Mouse (Mus musculus): ENCODE data around the gene Atp6v1g2.

The Atp6v1g2 gene

GRCm38 (mm10) chr17:35237504-35237903 is 4.0 kb downstream of the Atp6v1g2 start:
- DNase-seq (ENCODE audit: low spot score): no peak

DNA sequence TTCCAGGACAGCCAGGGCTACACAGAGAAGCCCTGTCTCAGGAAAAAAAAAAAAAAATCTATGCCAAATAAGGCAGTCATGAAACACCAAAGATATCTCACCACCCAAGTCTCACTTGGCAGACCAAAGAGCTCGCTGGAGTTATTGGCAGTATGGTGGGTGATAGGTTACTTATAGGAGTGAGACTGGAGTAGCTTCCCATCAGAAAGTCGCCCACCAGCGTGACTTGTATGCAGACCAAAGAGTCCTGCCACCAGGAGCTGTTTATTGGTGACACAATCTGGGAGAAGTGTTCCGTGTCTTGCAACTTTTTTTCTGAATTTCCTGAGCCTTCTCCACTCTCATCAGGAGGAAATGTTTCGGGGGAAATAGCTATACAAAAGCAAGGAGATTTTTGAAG is 6.2 kb downstream of the Atp6v1g2 start:
- DNase-seq (ENCODE audit: low spot score): no peak

DNA sequence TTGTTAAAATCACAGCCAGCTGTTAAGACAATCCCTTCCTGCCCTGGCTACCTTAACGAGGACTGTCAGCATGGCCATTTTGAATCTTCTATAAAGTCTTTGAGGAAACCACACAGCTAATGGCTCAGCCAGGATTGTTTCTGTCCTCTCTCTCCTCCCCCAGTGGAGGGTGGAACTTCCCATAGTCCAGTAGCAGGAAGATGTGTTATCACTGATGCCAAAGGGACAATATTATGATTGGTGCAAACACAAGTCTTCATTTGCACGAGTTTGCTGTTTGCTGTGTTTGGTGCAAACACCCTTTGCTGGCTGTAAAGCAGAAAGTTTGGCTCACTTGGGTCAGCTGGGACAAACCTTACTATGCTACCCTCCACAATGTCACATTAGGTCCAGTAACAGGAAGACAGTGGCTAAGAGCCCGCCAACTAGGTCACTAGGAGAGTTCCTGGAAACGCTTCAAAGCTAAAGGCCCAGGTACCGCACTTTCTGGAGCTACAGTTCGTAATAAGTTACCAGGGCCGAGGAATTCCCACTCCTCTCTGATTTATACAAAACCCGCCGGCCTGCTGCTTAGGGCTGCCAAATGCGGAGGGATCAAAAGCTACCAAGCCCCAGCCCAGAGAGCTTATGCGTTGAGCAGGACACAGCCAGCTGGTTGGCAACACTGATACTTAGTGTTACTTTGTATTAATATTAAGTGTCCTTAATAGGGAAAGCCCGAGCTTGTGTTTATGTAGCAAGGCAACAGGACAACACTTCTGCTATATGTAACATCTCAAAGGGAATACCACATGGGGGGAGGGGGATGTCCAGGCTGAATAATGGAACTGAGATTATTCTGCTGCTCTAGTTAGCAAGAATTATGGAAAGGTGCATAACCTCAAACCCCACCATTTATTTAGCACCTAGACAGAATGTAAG is 7.2 kb downstream of the Atp6v1g2 start:
- DNase-seq (ENCODE audit: low spot score): no peak

GRCm38 (mm10) chr17:35241305-35242014 is 8.0 kb downstream of the Atp6v1g2 start, which contains the start of gene Ddx39b:
TSS of gene Ddx39b (plus strand) at chr17:35241746.
- DNase-seq (ENCODE audit: low spot score): peak; percentile 95

DNA sequence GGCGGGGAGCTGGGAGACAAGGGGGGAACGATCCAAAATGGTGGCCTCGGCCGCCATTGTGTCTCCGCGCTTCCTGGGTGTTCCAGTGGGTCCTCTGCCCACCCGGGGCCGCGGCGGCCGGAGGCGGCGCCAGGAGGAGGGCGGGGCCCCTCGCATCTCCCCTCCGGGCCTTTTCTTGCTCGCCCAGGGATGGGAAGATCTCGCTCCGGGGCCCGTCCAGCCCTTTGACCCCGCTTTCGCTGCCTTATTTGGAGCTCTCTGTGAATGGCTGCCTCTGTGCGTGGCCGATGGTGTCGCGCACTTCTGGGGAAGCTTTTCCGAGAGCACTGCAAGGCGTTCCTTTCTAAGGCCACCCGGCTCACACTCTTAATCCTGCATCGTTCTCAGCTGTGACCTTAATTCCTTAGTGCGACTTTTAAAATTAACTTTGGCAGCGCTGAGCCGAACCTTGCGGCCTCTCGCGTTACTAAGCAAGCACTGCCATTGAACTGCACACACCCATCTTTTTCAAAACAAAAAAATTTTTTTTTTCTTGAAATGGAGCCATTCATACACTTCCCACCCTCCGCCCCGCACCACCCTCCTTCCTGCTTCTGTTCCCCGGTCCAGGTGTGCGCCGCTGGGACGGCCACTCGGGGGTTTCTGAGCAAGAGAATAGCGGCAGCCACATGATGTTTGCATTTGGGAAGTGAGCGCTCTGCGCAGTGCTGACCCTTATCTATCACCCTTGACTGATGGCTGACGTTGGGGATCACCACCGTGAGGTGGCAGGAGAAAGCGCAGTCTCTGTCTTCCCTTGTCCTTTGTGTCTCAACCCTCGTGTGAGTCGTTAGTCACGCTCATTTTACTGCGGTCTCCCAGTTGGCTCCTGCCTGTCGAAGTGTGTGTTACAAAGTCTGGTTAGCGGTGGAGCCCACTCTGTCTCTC is 8.8 kb downstream of the Atp6v1g2 start:
- DNase-seq (ENCODE audit: low spot score): peak; percentile 49

- no peak for DNase-seq (ENCODE audit: low spot score)
Measured at GRCm38 (mm10) chr17:35243086-35243485, 9.6 kb downstream of the Atp6v1g2 start.

GRCm38 (mm10) chr17:35244999-35245398 is 11.5 kb downstream of the Atp6v1g2 start:
- DNase-seq (ENCODE audit: low spot score): no peak

- DNase-seq (ENCODE audit: low spot score): no peak
Measured at GRCm38 (mm10) chr17:35245731-35246623, 12.5 kb downstream of the Atp6v1g2 start.

DNA sequence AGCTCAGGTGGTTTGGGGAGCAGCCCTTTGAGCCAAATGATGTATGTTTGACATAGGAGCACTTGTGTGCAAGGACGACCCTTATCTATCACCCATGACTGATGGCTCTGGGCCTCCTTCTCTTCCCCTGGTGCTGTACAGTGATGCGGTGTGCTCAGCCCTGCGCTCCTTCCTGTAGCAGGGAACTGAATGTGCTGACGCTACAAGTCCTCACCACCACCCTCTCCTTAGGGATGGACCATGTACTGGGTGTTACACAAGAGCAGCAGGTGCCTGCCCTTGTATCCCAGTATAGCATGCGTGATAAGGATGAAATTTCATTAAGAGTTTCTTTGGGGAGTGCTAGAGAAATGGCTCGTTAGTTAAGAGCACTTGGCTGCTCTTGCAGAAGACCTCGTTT is 13.7 kb downstream of the Atp6v1g2 start:
- DNase-seq (ENCODE audit: low spot score): no peak

GRCm38 (mm10) chr17:35248986-35249385 is 15.5 kb downstream of the Atp6v1g2 start:
- DNase-seq (ENCODE audit: low spot score): no peak

DNA sequence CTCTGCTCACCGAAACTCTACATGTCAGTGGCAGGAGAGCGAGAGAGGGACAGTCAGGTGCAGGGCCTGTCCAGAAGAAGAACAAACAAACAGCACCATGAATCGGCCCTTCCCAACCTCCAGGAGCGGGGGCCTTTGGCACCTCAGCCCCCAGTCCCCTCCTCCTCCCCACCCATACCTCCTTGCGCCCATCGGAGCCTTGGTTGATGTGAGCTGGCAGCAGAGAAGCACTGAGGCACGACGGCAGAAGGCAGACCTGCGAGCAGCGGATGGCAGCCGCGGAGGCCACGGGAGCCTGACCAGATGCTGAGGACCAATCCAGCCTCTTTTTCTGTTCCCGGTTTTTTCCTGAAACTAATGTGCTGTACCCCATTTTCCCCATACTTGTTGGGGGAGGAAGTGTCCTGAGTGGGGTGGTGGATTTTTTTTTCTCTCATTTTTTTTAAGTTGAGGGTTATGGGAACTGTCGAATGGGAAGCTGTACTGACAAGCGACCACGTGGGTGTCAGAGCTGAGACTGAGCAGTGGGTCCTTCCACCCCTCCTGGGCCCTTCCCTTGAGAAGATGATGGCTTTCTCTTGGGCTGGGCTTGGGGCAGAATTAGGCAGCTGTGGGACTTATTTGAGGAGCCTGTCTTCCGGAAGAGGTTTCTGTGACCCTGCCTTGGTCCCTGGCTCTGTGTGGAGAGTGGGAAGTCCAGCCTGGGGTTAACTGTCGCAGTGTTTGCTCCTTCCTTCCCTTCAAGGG is 16.2 kb downstream of the Atp6v1g2 start:
- no peak for DNase-seq (ENCODE audit: low spot score)

DNA sequence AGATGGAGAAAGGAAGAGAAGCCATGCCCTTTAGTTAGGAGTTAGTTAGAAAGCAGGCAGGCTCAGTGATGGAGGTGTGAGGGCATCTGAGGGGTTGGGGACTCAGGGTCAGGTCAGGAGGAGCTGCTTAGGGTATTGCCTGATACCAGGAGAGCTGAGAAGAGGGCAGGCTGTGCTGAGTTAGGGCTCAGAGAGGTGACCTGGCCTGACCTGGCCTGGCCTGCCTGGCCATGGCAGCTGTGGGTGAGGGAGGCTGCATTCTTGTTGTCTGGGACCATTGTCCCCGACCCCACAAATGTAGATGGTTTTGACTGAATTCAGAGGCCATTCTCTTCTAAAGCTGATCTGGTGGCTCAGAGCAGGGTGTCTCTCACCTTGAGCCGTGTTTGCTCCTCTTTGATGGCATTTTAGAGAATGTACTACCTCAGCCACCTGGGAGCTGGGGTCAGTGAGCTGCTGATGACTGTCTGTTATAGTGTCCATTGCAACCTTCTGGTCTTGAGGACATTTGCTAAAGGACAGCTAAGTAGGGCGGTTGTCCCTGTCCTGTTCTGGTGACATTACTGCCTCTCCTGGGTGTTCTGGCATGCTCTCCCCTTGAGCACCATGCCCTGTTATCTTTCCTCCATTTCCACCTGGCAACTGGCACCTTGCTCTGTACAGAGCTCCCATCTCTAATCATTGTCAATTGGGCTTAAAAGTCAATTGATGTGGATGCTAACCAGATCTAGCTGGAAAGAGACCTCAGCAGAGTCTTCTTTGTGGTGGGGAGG is 17.1 kb downstream of the Atp6v1g2 start:
- DNase-seq (ENCODE audit: low spot score): no peak

GRCm38 (mm10) chr17:35251162-35251719 is 17.8 kb downstream of the Atp6v1g2 start:
- DNase-seq (ENCODE audit: low spot score): no peak

- no peak for DNase-seq (ENCODE audit: low spot score)
Measured at GRCm38 (mm10) chr17:35251981-35252380, 18.5 kb downstream of the Atp6v1g2 start.

DNA sequence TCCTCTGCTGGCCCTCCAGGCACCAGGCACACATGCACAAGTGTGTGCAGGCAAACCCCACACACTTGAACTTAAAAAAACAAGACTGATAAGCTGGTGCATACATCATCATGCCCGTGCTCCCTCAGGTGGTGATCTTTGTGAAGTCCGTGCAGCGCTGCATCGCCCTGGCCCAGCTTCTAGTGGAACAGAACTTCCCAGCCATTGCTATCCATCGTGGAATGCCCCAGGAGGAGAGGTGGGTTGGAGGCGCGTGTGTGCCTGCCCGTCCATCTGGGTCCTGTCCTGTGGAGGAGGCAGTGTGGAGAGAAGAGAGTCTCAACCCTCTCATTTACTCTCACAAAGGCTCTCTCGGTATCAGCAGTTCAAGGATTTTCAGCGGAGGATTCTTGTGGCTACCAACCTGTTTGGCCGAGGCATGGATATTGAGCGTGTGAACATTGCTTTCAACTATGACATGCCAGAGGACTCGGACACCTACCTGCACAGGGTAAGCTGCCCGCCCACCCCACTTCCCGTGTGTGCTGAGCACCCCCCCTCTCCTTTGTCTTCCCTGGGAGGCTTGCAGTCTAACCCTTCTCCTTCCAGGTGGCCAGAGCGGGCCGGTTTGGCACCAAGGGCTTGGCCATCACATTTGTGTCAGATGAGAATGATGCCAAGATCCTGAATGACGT is 19.3 kb downstream of the Atp6v1g2 start:
- DNase-seq (ENCODE audit: low spot score): no peak

DNA sequence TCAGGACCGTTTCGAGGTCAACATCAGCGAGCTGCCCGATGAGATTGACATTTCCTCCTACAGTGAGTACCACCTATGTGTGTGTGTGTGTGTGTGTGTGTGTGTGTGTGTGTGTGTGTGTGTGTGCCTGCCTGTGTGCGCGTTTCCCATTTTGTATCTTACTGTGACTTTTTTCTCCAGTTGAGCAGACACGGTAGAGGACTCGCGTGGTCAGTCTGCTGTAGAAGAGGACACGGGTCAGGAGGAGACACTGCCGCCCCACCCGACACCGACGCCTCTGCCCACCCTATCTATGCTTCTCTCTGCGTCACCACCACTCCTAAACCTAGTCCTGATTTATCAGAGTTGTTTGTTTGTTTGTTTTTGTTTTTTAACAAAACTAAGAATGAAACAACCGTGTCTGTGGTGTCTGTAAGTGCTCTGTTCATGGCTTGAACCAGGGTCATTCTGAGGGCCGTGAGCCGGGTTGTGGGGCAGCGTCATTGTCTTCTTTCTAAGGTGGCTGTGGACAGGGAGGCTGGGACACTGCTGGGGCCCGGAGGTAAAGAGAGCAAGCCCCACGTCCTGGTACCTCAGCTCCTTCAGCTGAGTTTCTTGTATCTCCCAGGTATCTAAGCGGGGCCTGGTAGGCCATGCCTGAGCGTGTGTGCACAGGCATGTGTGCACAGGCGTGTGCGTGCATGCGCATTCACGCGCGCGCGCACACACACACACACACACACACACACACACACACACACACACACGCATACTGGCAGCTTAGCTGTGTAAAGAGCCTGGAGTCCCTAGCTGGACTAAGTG is 20.0 kb downstream of the Atp6v1g2 start:
- DNase-seq (ENCODE audit: low spot score): no peak

DNA sequence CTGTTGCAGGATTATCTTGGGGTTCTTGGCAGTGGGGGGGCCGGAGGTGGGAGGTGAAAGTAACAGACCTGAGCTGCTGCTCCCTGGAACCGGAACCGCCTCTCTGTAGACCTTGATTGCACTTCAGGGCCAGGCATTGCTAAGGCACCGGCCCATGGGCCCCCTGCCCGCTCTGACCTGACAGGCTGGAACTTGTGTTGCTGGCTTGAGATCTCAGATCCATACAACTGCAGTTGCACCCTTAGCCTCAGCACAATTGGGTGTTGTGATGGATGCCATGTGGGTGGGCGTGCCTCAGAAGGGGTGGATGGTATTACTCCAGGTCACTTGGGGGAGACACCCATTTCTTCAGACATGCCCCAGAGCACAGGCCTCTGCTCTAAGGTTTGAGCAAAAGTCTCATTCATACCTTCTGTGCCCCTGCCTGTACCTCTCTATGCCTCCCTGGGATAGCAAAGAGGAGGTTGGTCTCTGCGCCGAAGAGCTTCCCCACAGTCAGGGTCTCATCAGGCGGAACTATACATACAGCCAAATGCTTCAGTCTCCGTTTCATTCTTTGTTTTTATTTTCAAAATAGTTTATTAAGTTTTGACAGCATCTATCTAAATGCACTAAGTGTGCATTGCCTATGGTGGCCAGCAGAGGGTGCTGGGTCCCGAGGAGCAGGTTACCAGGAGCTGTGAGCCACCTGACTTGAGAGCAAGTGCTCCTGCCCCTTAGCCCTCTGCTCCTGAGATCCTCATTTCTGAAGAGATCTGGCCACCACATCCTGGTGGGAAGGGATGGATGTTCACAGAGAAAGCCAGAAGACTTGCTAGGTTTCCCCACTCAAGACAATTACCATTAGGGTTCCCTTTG is 21.0 kb downstream of the Atp6v1g2 start:
- peak; percentile 66 for DNase-seq (ENCODE audit: low spot score)

All from spleen, adult 12 weeks (tissue).